Mouse (Mus musculus): Measurements from ENCODE around the gene Zfp583. TPM values are rescaled to one million over a fixed set of nuclear protein-coding genes. Genes with fewer than 3 reads are reported as not detected.

Gene Zfp583
- polyA plus RNA-seq, 1 experiment: 5.6 TPM

DNA sequence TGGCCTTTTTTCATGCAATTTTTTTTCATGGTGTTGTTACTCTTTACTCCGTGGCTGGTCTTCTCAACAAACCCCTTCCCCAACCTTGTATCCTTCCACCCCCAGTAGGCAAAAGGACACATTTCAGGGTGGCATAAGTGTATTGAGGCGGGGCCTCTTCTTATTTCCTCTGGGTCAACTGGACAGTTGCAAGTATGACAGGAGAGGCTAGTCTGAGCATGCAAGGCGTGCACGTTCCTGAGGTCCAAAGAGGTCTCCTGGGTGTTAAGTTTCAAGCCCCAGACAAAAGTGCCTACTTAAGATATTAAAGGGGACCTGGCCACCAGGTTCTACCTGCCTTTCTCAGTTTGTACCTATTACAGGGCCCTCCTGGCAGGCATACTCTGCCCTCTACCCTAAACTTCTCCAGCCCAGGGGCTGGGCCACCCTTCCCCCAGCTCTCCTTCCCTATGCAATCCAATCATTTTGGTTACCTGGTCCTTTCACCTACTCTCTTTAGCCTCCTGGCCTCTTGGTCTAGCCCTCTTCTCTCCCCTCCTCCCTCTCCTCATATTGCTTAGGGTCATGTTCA lies 46.6 kb downstream of the Zfp583 start:
- H3K27me3 ChIP-seq (ENCODE audit: control insufficient read depth, insufficient read depth, low read length): no peaks in the 10 kb centered on the region
- H3K4me1 ChIP-seq (ENCODE audit: control insufficient read depth, insufficient read depth, low read length): 0 out of 2 replicates have a peak, but pooled peaks cover 10% of the 10 kb centered on the region
- H3K27ac ChIP-seq (ENCODE audit: insufficient read depth, low read length): no peak overlapping the region
- no peak for TF ChIP-seq POLR2A (IDR thresholded peaks at IDR 0.05; ENCODE audit: borderline replicate concordance, insufficient read depth, low read length)
- TF ChIP-seq CTCF (IDR thresholded peaks at IDR 0.05; ENCODE audit: borderline replicate concordance, insufficient read depth, low read depth, low read length): no peak
- no peak for DNase-seq
- WGBS: 88% methylated on average over 4 of the region's 4 CpGs
- no peak overlapping the region for H3K4me3 ChIP-seq (replicated peaks; ENCODE audit: insufficient read depth, low read depth, low read length)

- H3K27ac ChIP-seq (ENCODE audit: insufficient read depth, low read length): peak overlapping the region; percentile 75
- WGBS: 1% methylated on average over 23 of the region's 23 CpGs
- 0 out of 2 replicates have a peak, but pooled peaks cover 5% of the 10 kb centered on the region for H3K4me1 ChIP-seq (ENCODE audit: control insufficient read depth, insufficient read depth, low read length)
- TF ChIP-seq CTCF (IDR thresholded peaks at IDR 0.05; ENCODE audit: borderline replicate concordance, insufficient read depth, low read depth, low read length) (peak; percentile 43; the same call in 1 of the 2 replicates), POLR2A (IDR thresholded peaks at IDR 0.05; ENCODE audit: borderline replicate concordance, insufficient read depth, low read length) (peak; percentile 72; the same call in 1 of the 2 replicates)
- no peaks in the 10 kb centered on the region for H3K27me3 ChIP-seq (ENCODE audit: control insufficient read depth, insufficient read depth, low read length)
- DNase-seq: peak; percentile 81 to 84
- H3K4me3 ChIP-seq (replicated peaks; ENCODE audit: insufficient read depth, low read depth, low read length): peak overlapping the region; percentile 95
These were observed 47.5 kb downstream of the Zfp583 start for GRCm38 (mm10) chr7:6283451-6284075.

DNA sequence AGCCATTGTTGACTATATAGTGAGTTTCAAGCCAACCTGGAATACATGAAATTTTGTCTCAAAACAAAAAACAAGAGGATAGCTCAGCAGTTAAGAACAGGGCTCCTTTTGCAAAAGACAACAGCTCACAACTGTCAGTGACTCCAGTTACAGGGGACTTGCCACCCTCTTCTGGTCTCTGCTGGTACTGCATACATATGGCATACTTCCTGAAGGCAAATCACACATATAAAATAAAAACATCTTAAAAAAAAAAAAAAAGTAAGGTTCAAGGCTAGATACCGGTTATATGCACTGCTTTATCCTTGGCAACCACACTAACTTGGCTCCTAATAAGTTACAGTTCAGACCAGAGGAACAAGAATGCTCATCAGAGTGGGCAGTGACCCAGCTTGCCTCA lies 48.3 kb downstream of the Zfp583 start:
- WGBS: 0% methylated on average over 1 of the region's 1 CpGs
- no peaks in the 10 kb centered on the region for H3K27me3 ChIP-seq (ENCODE audit: control insufficient read depth, insufficient read depth, low read length)
- H3K27ac ChIP-seq (ENCODE audit: insufficient read depth, low read length): no peak overlapping the region; the same call in 1 of the 2 replicates
- TF ChIP-seq POLR2A (IDR thresholded peaks at IDR 0.05; ENCODE audit: borderline replicate concordance, insufficient read depth, low read length): no peak
- TF ChIP-seq CTCF (IDR thresholded peaks at IDR 0.05; ENCODE audit: borderline replicate concordance, insufficient read depth, low read depth, low read length): peak; percentile 76
- H3K4me1 ChIP-seq (ENCODE audit: control insufficient read depth, insufficient read depth, low read length): 0 out of 2 replicates have a peak, but pooled peaks cover 3% of the 10 kb centered on the region
- peak; percentile 73 to 74 for DNase-seq
- H3K4me3 ChIP-seq (replicated peaks; ENCODE audit: insufficient read depth, low read depth, low read length): peak overlapping the region; percentile 54

DNA sequence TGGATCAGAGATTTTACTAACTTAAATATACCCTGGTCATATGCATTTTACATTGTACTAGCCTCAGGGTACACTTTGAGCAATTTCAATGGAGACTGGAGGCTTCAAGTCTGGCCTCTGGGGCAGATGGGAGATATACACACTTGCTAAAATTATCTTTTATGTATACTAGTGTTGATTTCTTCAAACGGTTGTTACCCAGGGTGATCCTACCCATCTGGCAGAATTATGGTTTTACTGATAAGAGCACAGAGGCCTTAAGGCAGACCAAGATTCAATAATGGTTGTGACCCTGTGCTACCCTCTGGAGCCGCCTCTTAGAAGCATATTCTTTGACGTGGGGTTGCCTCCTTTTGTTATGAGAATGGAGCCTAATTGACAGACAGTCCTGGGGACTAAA lies 53.2 kb downstream of the Zfp583 start:
- Histone ChIP-seq H3K4me1 (ENCODE audit: control insufficient read depth, insufficient read depth, low read length) (no peaks in the 10 kb centered on the region), H3K4me3 (replicated peaks; ENCODE audit: insufficient read depth, low read depth, low read length) (no peak overlapping the region), H3K27ac (ENCODE audit: insufficient read depth, low read length) (no peak overlapping the region), H3K27me3 (ENCODE audit: control insufficient read depth, insufficient read depth, low read length) (no peaks in the 10 kb centered on the region; the same call in 1 of the 2 replicates)
- DNase-seq: no peak
- no peak for TF ChIP-seq POLR2A (IDR thresholded peaks at IDR 0.05; ENCODE audit: borderline replicate concordance, insufficient read depth, low read length)
- TF ChIP-seq CTCF (IDR thresholded peaks at IDR 0.05; ENCODE audit: borderline replicate concordance, insufficient read depth, low read depth, low read length): no peak
- 60% methylated on average over 3 of the region's 3 CpGs for WGBS

DNA sequence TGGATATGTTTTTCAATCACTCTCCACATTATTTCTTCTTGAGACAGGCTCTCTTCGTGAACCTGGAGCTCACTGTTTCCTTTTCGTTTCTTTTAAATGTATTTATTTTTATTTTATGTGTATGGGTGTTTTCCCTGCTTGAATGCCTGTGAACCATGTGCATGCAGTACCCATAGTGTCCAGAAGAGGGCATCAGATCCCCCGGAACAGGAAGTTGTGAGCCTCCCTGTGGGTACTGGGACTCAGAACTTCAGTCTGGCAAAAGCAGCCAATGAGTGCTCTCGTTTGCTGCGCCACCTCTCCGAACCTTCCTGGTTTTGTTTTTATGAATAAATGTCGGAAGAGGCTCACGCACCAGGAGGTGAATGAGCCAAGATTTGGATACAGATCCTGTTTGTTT lies 65.4 kb downstream of the Zfp583 start:
- Histone ChIP-seq H3K4me1 (ENCODE audit: control insufficient read depth, insufficient read depth, low read length) (no peaks in the 10 kb centered on the region), H3K27ac (ENCODE audit: insufficient read depth, low read length) (no peak overlapping the region), H3K4me3 (replicated peaks; ENCODE audit: insufficient read depth, low read depth, low read length) (no peak overlapping the region), H3K27me3 (ENCODE audit: control insufficient read depth, insufficient read depth, low read length) (no peaks in the 10 kb centered on the region)
- TF ChIP-seq CTCF (IDR thresholded peaks at IDR 0.05; ENCODE audit: borderline replicate concordance, insufficient read depth, low read depth, low read length): peak; percentile 21; the same call in 1 of the 2 replicates
- TF ChIP-seq POLR2A (IDR thresholded peaks at IDR 0.05; ENCODE audit: borderline replicate concordance, insufficient read depth, low read length): no peak
- WGBS: 62% methylated on average over 8 of the region's 8 CpGs
- no peak for DNase-seq

Other genes starting within 250 kb of the Zfp583 start
- 45.2 and 45.9 TPM in 2 replicates for gene Zfp787, start 175.3 kb downstream of the Zfp583 start, polyA plus RNA-seq (2012; rRNA removed)
- 52.0 and 52.2 TPM in 2 replicates for gene Zfp444, start 159.1 kb downstream of the Zfp583 start, polyA plus RNA-seq (2012; rRNA removed)
- gene Galp, start 134.2 kb downstream of the Zfp583 start, polyA plus RNA-seq (2012; rRNA removed): not detected in 2 replicates
- not detected in 2 replicates for gene Zscan5b, start 109.0 kb downstream of the Zfp583 start, polyA plus RNA-seq (2012; rRNA removed)
- gene Epp13, start 78.6 kb downstream of the Zfp583 start, polyA plus RNA-seq (2012; rRNA removed): not detected in 2 replicates
- gene Zfp667, start 44.7 kb downstream of the Zfp583 start, polyA plus RNA-seq (2012; rRNA removed): 7.9 and 8.8 TPM in 2 replicates
- 3.0 and 3.2 TPM in 2 replicates for gene Gm3854, start 12.5 kb upstream of the Zfp583 start, polyA plus RNA-seq (2012; rRNA removed)
- gene Zfp78, start 32.0 kb upstream of the Zfp583 start, polyA plus RNA-seq (2012; rRNA removed): 4.7 and 5.6 TPM in 2 replicates
- 8.7 and 9.4 TPM in 2 replicates for gene Zfp28, start 52.0 kb upstream of the Zfp583 start, polyA plus RNA-seq (2012; rRNA removed)
- gene Smim17, start 67.4 kb upstream of the Zfp583 start, polyA plus RNA-seq (2012; rRNA removed): 16.1 and 19.1 TPM in 2 replicates
- 0.22 and 0.31 TPM in 2 replicates for gene Gm20715, start 79.0 kb upstream of the Zfp583 start, polyA plus RNA-seq (2012; rRNA removed)
- gene Olfr1344, start 107.4 kb upstream of the Zfp583 start, polyA plus RNA-seq (2012; rRNA removed): 2.3 and 2.7 TPM in 2 replicates
- gene Olfr1336, start 124.9 kb upstream of the Zfp583 start, polyA plus RNA-seq (2012; rRNA removed): not detected in 2 replicates
- gene Olfr1346, start 135.8 kb upstream of the Zfp583 start, polyA plus RNA-seq (2012; rRNA removed): not detected in 2 replicates
- gene Olfr5, start 155.7 kb upstream of the Zfp583 start, polyA plus RNA-seq (2012; rRNA removed): not detected in 2 replicates
- not detected in 2 replicates for gene Olfr1347, start 168.5 kb upstream of the Zfp583 start, polyA plus RNA-seq (2012; rRNA removed)
- not detected in 2 replicates for gene Olfr1348, start 177.5 kb upstream of the Zfp583 start, polyA plus RNA-seq (2012; rRNA removed)
- gene Olfr1349, start 191.7 kb upstream of the Zfp583 start, polyA plus RNA-seq (2012; rRNA removed): not detected in 2 replicates
- not detected in 2 replicates for gene Olfr1350, start 233.6 kb upstream of the Zfp583 start, polyA plus RNA-seq (2012; rRNA removed)